Mouse (Mus musculus) lung, adult 2 months (tissue): ENCODE measurements at regions not wholly inside any gene's neighbourhood (a gene's known extent, or its start where the extent isn't known, plus 50 kb on each side); places are given as distances from the start of the nearest gene placed in this dataset.

ENCODE experiments used
- CTCF ChIP-seq: fragments of 200-500 bp; IDR thresholded peaks from 2 replicates; pipeline ENCODE4 v1.5.1; 2011; ENCODE audit warnings: mild to moderate bottlenecking, low read length, control low read depth; ENCODE audit not compliant: insufficient read depth
- POLR2A ChIP-seq: fragments of 200-500 bp; IDR thresholded peaks from 2 replicates; pipeline ENCODE4 v1.6.1; 2011; ENCODE audit warnings: low read depth, mild to moderate bottlenecking, control low read depth, low read length, borderline replicate concordance; ENCODE audit errors: extremely low read depth

DNA sequence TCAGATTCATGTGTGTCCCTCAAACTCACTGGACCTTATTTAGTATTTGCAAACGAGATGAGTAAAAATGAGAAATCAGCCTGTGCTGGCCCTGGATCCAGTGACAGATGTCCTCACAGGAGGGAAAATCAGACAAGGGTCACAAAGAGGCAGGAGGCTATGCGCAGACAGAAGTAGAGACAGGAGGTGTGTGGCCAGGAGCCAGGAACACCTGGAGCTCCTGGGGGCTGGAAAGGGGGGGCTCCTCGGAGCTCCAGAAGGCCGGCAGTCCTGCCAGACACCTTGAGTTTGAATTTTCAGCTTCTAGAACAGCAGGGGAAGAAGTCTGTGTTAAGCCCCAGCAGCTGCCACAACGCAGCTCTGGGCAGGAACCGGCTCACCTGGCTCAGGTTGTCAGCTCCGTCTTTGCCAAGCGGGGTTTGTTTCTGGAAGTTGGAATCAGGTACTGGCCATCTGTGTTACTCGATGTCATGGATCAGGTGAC is 53.7 kb upstream of the Lrpap1 start:
- no peak for TF ChIP-seq CTCF
- TF ChIP-seq POLR2A, result no peak
